Mouse (Mus musculus) cerebellum, postnatal 14 days (tissue): Measurements from ENCODE around the gene Vac14.

Experiments used
- DNase-seq, 2 experiments: peaks; one replicate each; pipeline ENCODE4 v3.0.0; 2021; ENCODE audit warnings: mixed read lengths in 2 of 2

Gene Vac14

GRCm38 (mm10) chr8:110689961-110690360, 71.6 kb downstream of the Vac14 start:
- DNase-seq = no peak

DNA sequence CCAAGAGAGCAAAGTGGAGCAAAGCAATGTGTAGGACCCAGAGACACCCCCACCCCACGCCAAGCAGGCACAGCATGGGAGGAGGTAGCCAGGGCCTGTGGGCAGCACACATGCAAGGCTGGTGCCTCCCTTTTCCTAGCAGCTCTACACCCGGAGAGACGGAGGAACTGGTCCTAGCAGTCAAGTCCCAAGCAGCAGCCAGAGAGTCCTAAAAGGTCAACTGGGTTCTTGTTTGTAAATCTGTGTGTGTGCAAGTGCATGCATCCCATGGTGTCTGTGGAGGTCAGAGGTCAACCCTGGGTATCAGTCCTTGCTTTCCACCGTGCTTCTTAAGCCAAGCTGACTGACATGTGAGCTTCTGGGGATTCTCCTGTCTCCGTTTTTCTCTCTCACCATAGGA, 75.8 kb downstream of the Vac14 start:
- peak in 1 of 2 experiments; percentile 14 for DNase-seq

DNA sequence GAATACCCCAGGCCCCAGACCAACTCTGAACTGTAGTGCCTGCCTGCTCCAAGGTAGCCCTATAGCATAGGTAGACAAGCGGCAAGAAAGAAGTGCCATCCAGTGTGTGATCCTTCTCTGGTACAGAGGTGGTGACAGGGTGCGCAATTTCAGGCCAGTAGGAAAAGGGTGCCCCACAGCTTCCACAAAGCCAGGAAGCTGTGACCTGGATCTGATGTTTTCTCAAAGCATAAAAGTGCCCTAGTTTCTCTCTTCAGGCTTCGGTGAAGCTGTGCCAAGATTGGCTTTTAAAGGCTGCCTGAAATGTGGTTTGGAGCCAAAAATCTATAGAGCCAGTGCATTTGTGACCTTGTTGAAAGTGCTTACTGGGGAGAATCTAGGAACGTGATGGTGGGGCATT, 76.4 kb downstream of the Vac14 start:
- DNase-seq = peak in 1 of 2 experiments; percentile 27

- peak; percentile 49 to 57 for DNase-seq
Measured at GRCm38 (mm10) chr8:110695431-110695830, 77.0 kb downstream of the Vac14 start.

DNA sequence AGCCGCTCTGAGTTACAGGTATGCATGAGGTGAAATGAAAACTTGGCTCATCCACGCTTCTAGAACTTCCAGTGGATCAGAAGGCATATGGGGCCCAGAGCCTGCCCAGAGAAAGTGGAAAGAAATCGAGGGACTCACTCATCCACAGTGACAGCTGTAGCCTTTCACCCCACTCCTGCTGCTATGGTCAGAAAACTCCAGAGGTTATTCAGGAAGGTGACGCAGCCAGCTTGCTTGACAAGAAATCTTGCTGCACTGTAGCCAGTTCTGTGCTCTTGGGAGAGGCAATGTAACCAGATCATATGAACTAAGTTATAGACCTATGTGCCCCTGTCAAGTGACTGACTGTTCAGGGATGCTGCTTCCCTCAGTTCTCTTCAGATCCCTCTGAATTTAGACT, 77.7 kb downstream of the Vac14 start:
- peak in 1 of 2 experiments; percentile 6 for DNase-seq

DNA sequence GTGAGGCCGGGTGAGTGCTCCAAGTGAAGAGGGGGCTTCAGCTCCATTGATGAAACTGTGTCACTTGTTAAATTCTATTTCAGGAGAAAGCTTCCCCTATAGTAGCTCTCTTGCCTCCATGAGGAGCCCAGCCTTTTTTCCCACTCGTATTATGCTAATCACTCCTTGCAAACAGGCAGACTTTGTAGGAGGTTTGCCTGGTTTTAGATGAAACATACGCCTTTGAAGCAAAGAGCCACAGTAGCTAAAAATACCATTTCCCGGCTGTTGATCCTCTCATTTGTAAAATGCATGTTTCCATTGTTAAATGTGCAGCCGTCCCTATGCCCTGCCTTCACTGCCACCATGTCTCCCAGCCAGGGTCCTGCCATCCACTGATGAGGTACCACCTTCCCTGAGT, 79.2 kb downstream of the Vac14 start:
- no peak for DNase-seq

DNA sequence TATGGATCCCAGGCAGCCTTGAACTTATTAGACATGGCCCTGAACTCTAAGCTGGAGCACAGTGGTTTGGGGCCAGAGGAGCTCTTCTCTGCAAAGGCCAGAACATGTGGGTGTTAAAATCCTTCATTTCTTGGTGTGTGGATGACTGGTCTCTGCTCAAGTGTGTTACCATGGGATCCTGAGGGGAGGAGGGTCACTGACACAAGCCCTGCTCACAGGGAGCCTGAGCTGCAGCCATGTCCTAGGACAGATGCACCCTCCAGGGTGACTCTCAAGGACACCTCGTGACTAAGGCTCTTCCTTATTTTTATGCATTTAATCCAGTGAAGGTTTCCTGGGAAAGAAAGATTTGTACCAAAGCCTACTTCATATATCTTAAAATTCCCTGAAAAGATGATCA, 79.7 kb downstream of the Vac14 start:
- no peak for DNase-seq

DNA sequence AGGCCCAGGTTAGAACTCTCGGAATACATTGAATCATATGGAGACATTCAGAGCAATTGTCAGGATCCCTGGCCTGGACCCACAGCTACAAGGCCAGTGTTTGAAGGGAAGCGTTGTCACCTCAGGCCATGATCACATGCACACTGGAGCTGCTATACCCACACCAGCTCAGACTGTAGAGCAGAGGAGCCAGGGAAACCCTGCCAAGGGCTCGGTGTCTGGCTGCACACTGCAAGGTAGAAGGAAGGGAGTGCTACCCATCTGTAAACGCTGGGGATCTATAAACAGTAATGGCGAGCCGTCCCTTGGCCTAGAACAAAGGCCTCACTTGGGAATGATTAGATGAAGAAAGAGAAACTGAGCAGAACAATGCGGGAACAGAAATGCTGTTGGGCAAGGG, 81.1 kb downstream of the Vac14 start:
- DNase-seq = no peak

DNA sequence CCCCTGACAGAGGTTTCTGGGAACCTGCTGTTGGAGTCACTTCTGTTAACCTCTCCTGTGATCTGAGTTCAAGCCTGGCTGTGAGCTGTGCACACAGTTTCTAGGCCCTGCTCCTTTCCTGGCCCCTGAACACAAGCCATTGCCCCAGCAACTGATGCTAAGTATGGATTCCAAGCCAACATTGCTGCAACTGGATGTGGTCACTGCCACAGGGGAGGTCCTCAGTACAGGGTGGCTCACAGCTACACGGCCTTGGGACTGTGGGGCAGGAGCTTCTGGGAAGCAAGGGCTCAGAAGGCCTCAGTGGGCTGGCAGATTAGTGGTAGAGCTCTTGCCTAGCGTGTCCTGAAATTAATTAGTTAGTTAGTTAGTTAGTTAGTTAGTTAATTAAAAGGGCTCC, 82.2 kb downstream of the Vac14 start:
- DNase-seq = no peak

DNA sequence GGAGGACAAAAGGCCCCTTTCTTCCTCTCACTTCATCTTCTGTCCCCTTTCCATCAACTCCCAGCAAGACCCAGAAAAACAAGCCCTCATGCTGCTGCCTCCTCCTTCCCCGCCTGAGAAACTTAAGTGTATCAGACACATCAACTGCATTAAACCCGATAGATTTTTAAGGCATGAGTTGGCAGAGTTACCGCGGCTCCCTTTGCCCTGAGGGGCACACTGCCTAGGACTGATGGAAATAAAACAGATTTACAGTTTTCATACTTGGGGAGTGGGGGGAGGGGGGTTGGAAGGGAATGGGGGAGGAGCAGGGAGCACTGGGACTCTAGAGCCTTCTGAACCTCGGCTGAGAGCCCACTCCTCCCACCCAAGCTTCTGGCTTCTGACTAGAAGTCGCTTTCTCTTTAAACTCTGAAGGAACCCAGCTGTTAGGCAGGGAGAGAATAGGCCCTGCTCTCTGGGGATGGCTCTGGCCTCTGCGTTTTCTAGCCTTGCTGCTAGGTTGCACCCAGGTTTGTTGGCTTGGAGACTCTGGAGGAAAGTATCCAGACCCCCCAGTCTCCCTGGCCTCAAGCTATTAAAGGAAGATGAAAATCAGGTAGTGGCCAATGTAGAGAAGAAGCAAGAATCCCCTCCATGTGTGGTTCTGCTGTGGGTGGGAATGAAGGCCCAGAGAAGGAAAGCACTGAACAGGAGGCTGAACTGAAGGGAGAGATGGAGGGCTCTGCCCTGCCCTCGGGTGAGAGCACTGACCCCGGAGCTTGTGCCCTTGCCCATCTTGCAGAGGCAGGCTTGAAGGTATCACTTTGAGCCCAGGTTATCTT, 84.5 kb downstream of the Vac14 start:
- no peak for DNase-seq

DNA sequence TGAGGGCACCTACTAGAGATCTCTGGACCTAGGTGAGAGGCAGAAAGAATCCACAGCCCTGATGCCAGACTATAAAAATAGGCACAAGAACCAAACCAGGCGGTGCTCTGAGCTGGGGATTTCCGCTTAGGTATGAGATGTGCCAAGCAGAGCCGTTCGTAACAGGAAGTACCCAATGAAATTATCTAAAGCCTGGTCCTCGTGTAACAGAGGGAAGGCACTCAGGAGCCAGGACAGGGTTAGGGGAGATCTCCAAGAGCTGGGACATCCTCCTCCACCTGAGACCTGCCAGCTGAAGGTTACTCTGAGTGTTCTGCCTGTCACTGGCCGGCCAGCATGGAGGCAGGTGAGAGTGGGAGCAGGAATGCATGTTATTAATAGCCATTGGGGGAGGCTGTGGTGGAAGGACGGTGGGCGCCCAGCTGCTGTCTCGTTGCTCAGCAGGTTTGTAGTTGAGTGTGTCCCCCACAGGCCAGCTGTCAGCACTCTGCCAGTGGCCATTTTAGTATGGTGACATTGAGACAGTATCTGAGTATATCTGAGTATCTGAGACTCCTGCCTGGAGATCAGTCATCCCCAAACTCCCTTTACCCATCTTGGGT, 85.2 kb downstream of the Vac14 start:
- no peak for DNase-seq

- no peak for DNase-seq
Measured at GRCm38 (mm10) chr8:110704103-110704502, 85.7 kb downstream of the Vac14 start.

DNA sequence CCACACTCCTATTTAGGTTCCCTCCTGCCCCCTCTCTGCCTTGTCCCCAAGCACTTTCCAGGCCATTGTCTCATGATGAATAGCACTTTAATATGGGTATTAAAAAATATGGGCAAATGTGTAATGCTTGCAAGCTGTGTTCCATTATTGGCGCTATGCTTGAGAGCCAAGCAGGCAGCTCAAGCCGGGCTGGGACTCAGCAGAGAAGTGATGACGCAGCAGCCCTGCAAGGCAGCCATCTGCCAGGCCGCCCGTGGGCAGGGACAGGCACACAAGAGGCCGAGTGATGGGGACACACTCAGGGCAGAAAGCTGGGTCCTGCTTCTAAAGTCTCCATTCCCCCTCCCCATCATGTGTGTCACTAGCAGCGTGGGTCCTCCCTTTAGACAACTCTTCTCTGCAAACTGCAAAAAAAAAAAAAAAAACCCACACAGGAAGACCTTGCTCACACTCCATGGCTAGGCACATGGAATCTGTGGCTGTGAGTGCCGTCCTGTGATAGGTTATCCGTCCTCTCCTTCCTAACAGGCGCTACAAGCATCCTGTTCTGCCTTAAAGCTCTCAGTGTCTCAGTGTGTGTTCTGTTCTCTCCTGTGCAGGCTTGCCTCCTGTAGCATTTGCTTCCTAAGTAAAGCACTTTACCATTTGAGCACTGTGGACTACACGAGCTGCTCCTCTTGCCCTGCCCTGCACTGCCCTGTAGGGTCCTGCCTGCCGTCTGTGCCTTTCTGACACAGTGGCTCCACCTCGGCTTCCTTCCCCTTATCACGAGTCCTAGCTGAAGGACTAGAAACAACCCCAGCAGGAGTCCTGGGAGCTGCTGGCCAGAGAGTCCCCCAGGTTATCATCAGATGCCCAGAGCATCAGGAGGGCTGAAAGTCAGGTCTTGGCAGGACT, 87.3 kb downstream of the Vac14 start:
- DNase-seq = peak; percentile 80 to 88

DNA sequence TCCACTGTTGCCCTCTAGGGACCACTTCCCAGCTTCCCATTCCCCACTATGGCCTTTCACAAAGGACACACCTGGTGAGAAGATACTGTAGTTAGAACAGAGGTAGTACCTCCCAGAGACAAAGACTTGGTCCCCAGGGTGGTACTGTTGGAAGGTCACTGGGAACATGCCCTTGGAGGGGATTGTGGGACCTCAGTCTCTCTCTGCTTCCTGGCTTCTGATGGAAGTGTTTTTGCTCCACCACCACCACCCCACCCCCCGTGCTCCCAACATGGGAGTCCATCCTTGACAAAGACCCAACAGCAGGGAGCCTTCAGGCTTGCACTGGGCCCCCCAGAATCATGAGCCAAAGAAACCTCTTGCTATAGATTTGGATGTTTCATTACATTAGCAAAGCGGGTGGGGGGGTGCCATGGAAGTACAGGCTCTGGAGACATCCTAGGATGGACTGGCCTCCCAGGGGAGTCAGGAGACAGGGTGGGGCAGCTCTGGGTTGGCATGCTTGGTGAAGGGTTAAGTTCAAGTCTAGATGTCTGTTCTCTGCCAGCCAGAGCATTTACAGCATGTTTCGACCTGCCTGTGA, 88.0 kb downstream of the Vac14 start:
- peak in 1 of 2 experiments; percentile 35 for DNase-seq

- DNase-seq = peak in 1 of 2 experiments; percentile 35
Measured at GRCm38 (mm10) chr8:110708429-110708828, 90.0 kb downstream of the Vac14 start.

DNA sequence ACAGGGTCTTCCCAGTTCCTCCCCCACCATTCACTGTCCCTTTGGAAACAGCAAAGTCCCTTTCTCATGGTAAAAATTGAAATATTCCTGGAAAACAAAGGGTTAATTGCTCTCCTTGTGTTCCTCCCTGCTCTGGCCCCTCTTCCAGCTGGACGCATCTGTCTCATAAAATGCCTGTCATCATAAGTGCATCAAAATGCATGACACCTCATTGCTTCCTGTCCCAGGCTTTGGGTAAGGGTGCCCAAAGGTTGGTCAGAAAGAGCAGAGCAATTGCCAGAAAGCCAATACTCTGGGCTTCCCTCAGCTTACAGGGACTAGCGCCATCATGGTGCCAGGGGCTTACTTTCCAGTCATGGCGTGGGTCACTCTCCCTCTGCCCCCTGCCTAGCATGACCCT, 92.2 kb downstream of the Vac14 start:
- no peak for DNase-seq

DNA sequence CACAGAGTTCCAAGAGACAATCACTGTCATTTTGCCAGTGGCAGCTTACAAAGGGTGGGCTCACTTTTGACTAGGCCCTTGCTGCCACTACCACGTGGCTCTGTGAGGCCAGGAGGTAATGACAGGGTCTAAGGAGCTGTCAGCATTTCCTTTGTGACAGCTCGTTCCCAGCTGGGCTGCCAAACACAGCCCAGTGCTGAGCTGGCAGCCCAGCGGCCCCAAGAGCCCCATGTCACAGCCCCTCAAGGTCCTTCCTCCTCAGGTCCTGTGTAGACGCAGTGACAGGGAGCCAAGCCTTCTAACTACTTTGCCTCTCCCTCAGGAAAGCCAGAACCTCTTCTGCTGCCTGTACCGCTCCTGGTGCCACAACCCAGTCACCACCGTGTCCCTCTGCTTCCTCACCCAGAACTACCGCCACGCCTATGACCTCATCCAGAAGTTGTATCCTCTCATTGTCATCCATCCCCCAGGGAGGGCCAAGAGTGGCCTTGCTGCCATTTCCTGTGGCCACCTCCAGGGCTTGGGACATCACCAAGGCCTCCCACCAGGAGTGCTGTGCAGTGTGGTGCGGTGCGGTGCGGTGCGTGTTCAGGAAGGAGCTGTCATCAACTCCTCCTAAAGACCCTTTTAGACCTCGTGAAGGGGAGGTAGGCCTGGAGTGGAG, 93.0 kb downstream of the Vac14 start:
- DNase-seq = no peak

GRCm38 (mm10) chr8:110713073-110713472, 94.7 kb downstream of the Vac14 start:
- DNase-seq = no peak

DNA sequence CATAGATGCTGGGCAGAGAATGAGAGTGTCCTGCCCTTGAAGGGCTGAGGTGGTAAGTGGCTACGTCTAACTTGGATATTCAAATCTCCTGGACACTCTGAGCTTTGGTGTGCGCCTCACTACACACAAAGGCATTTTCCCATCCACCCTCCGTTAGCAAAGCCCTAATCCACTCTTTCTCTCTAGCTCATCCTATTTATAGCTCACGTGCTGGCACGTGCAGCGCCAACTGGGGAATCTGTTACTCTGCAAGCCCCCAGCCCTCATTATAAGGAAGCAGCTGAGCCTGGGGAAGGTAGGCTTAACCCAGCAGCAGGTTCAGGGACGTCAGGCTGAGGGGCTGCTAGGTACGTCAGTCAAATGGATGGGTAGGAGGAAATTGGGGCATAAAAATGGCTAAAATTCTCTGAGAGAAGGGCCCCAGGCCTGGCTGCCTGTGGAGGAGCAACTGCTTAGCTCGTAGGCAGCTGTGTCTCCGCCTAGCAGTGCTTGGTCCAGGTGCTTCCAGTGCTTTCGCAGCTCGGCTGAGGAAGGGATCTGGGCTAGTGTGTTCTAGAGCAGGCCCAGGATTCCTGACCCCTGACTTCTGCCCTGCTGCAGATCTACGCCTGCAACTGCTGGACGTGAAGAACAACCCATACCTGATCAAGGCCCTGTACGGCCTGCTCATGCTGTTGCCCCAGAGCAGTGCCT, 96.6 kb downstream of the Vac14 start:
- no peak for DNase-seq

DNA sequence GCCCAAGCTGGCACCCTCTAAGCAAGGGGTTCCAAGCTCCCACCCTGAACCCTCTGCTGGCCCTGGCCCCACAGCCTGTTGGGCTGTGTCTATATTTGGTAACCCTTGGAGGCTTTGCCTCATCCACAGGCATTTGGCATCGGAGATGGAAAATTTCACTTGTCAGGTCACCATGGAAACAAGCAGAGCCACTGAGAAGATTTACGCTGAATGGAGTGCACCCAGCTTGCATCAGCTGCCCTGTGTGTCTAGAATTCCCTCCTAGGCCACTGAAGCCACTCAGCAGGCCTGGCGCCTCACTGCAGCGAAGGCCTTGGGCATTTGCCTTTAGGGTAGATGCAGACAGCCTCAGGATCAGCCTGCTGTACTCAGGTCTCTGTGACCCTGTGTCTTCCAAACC, 97.7 kb downstream of the Vac14 start:
- DNase-seq = peak; percentile 71 to 82

DNA sequence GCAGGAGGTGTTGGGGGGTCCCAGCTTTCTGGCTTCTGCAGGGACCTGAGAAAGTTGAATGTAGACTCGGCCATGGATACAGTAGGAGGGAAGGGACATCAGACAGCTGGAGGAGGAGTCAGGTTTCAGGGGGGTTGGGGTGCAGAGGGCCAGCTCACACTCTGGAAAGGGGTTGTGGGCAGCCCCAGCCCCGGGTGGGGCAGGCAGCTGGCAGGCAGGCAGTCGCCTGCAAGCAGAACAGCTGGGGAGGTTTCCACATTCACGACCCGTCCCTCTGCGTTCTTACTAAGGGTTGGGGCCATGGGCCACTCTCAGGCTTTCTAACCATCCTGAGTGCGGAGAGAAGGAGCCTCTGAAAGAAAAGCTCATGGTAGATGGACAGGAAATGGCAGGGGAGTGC, 98.7 kb downstream of the Vac14 start:
- no peak for DNase-seq
